Mouse (Mus musculus) bone marrow, adult 2 months (tissue): Measurements from ENCODE around the gene Ip6k1.
A peak's percentile ranks its signal among the peaks of the same experiment; 100 is the strongest.

ENCODE experiments used
- CTCF ChIP-seq: fragments of 200-500 bp; IDR thresholded peaks from 2 replicates; pipeline ENCODE4 v1.5.1; 2011; ENCODE audit warnings: low read length, control low read depth; ENCODE audit not compliant: control insufficient read depth, insufficient read depth
- POLR2A ChIP-seq: fragments of 200-500 bp; IDR thresholded peaks from 2 replicates; pipeline ENCODE4 v1.6.1; 2011; ENCODE audit warnings: low read depth, mild to moderate bottlenecking, control low read depth, low read length, borderline replicate concordance; ENCODE audit not compliant: control insufficient read depth

DNA sequence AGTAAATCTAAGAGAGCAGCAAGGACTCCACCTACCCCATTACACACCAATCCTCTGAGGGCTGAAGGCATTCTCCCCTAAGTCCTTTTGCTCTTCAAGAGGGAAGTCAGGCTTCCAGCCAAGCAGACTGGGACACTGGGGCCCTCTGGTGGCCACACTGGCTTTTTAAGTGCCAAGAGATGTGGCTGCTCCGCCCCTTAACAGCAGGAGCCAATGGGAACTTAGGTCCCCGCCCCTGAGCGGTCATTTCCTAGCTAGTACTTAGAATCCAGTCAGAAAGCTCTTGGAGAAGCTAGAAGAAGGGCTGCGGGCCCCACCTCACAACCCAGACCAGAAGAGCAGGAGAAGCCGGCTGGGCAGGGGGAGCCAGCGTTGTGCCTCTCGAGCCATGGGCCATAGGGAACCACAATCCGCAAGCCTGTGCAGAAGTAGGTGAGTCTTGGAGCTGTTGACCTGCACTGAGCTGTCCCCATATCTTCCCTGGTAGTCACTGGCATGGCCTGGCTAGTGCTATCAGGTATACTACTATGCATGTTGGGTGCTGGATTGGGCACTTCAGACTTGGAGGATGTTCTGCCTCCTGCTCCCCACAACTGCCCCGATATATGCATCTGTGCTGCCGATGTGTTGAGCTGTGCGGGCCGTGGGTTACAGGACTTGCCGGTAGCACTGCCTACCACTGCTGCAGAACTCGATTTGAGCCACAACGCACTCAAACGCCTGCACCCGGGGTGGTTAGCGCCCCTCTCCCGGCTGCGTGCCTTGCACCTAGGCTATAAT is 50.8 kb downstream of the Ip6k1 start, which contains the start of gene Amigo3:
- TF ChIP-seq POLR2A (peak; percentile 20; the same call in 1 of the 2 replicates), CTCF (peak; percentile 92)
